Mouse (Mus musculus) brain, embryonic 18.5 days (tissue): ENCODE measurements around the gene Ppip5k1.
"Not testable (repeated sequence)": the region's sequence is repeated elsewhere in the genome, so short reads cannot be mapped to it uniquely, and the experiment has no call there.

Experiments used
- DNase-seq: peaks from one replicate; pipeline ENCODE4 v3.0.0-alpha.2; 2012; ENCODE audit warnings: low read depth, low spot score

Ppip5k1 gene

DNA sequence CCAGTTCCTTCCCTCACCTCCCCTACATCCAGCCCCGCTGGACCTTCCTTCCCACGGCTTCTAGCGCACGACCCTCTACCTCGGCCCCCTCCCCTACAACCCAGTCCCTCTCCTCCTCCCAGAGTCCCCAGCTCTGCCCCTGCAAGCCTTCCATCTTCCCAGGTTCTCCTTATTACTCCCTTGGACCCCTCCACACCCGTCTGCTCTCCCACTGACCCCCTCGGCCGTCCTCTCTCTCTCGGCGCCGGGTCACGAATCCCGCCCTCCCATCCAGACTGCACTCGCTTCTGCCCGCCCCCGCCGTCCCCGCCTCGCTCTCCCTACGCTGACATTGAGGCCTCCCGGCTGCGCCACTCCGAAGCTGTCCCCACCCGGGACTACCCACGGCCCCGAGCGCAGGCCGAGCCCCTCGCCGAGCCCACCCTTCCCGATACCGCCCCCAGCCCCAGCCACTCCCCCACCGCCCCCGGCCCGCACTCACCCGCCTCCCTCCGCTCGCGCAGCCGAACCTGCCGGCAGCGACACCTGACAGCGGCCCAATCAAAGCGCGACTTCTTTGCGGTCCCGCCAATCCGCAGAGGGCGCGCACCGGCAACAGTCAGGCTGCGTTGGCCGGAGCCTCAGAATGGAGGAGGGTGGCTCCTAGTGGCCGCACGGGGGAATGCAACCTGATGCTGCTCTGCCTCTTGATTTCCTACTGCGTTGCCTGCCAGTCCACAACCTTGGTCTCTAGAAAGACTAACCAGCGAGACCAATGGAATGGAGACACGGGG is at the start of gene Ppip5k1:
Ppip5k1 (minus strand) TSS at position 577 of the 773 bp plus-strand sequence.
- DNase-seq: peak; percentile 93

DNA sequence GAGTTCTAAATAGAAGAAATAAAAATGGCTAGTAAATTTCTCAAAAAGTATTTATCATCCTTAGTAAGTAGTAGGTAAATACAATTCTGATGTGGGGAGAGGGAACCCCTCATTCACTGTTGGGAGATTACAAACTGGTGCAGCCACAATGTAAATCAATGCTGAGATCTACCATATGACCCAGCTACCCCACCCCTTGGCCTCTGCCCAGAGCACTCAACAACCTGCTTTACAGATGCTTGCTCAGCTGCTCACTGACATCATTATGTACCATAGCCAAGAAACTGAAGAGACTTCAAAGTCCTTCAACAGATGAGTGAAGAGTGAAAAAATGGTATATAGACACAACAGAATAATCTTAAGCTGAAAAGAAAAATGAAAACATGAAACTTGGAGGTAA is 48.1 kb upstream of the Ppip5k1 start:
- no peak for DNase-seq

DNA sequence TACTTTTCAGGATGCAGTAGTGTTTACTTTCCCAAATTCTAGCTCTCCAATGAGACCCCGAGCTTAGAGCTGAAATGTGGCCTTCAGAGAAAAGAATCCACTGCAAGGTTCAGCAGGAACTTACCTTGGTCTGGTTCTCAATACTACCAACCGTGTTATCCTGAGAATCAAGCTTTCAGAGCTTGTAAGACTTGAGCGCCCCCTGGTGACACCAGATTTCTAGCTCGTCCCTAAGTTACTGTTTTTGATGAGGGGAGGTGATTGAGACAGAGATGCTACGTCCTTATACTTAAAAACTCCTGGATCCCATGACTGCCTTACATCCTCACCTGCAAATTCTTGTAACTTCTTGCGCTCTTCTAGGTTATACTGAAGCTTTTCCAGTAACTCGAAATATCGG is 41.4 kb upstream of the Ppip5k1 start:
- peak; percentile 51 for DNase-seq

GRCm38 (mm10) chr2:121386961-121387575 is 31.9 kb upstream of the Ppip5k1 start, which contains the start of gene Strc:
Gene Strc, minus strand, starts transcription at chr2:121387168.
- not testable (repeated sequence) for DNase-seq

DNA sequence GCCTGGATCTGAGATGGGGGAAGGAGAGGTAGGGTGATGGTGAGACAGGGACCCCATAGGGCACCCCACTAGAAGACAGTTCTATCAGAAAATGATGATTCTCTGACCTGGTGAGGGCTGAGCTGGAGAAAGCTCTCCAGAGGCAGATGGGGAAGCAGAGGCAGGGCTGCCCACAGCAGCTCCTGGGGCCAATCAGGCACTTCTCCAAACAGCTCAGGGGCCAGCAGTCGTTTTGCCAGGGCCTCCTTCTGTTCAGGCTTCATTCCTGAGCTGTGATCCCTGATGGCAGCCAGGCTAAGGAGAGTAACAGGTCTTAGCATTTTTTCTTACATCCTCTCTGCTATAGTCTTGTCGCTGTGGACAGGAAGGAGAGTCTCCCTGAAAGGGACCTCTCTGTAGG is 19.6 kb upstream of the Ppip5k1 start:
- DNase-seq: no peak

- DNase-seq: no peak
Measured at GRCm38 (mm10) chr2:121372266-121372665, 17.1 kb upstream of the Ppip5k1 start.

DNA sequence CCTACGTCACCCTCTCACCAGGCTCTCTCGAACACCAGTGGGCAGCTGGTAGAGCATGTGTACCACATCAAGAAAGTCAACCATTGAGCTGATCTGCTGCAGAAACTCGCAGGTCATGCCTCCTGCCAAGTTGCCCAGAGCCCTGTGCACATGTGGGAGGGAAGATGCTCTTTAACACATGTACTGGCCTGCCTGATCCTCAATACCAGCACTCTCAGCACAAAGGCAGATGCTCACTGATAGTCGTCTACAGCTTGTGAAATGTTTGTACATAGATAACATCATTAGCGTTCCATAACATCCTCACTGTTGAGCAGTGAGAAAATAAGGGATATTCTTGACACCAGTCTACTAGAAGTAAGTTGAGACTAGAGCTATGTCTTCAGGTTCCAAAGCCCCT is 15.7 kb upstream of the Ppip5k1 start:
- no peak for DNase-seq

DNA sequence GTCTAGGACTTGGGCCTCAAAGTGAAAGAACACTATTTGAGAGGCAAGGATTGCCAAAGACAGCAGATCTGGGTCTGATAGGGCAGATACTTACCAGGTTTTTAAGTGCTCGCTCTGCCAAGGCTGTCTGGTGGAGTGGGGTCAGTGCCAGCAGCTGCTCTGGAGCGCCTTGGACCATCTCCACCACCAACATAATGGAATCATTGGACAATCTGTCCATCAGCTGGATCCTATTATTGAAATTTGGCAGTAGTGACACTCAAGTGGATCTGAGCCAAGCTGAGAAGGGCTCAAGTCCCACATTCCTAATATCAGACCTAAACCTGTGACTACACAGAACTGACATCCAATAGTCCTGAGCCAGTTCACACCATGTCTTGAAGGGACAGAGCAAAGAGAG is 13.6 kb upstream of the Ppip5k1 start:
- DNase-seq: no peak

- no peak for DNase-seq
Measured at GRCm38 (mm10) chr2:121363656-121364055, 8.5 kb upstream of the Ppip5k1 start.

GRCm38 (mm10) chr2:121359461-121359860 is 4.3 kb upstream of the Ppip5k1 start:
- DNase-seq: no peak

- DNase-seq: peak; percentile 46
Measured at GRCm38 (mm10) chr2:121358381-121358780, 3.2 kb upstream of the Ppip5k1 start.

GRCm38 (mm10) chr2:121357961-121358360 is 2.8 kb upstream of the Ppip5k1 start:
- DNase-seq: no peak

- no peak for DNase-seq
Measured at GRCm38 (mm10) chr2:121357494-121357893, 2.3 kb upstream of the Ppip5k1 start, which contains the start of gene Ckmt1. Gene Ckmt1, plus strand, starts transcription at chr2:121357714.

GRCm38 (mm10) chr2:121354378-121354777 is 818 bp downstream of the Ppip5k1 start:
- DNase-seq: no peak

DNA sequence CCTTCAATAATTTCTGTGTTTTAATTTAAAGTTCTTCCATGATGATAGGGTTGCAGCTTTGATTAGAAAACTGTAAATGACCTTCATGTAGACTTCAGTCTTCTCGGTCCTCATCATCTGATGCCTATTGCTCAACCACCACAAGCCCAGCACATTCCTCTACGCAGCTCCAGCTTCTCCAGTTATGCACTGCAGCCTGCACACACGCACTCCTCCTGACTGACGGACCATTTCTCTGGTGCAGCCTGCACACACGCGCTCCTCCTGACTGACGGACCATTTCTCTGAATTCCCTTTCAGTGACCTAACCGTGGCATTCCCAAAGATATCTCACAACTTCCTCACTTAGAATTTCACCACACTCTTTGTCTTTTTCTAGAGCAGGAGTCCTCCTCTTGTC is 2.0 kb downstream of the Ppip5k1 start:
- no peak for DNase-seq

- no peak for DNase-seq
Measured at GRCm38 (mm10) chr2:121339057-121339456, 16.1 kb downstream of the Ppip5k1 start.

DNA sequence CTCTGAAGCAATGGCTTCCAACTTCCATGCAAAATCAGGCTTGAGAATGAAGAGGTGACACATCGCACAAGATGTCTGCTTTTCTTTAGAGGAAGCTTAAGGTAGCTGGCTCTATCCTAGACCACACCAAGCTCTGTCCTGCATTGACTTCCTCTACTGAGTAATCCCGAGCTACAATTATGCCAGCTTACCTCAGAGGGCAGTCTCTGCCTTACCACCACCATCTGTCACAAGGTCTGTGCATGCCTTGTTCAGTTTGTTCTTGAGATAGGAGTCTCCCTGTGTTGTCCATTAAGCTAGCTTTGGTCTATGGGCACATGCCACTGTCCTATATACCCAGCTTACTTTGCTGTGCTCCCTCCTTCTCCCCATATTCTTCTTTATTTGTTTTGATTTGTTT is 25.7 kb downstream of the Ppip5k1 start:
- no peak for DNase-seq

DNA sequence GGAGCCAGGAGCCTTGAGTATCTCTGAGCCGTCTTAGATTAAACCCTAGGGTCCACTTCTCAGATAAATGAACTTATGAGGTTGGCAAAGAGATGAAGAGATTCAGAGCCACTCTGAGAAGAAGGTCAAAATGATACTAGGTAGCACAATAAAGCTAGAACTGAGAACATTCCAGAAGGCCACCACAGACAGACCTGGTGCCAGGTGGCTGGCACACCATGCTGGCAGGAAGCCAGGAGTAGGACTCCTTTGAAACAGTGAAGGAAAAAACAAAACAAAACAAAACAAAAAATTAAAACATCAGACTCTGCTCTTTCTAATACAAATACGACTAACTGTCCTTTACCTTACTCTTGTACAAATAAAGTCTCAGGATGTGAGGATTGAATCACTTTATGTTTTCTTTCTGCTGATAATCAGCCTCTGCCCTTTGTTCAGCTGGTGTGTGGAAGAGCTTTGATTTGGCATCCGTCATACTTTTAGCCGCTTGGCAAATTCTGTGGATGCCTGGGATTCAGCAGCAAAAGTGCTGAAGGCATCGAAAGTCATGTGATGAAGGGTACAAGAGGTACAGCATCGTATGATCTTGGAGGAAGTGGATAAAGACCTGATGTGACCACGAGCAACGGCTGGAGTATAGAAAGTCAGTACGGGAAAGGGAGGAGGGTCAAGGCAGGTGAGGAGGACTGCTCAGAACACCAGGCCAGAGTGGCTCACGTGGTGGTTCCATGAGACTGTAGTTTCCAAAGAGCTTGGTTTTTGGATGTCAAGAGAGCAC is 31.3 kb downstream of the Ppip5k1 start:
- no peak for DNase-seq

DNA sequence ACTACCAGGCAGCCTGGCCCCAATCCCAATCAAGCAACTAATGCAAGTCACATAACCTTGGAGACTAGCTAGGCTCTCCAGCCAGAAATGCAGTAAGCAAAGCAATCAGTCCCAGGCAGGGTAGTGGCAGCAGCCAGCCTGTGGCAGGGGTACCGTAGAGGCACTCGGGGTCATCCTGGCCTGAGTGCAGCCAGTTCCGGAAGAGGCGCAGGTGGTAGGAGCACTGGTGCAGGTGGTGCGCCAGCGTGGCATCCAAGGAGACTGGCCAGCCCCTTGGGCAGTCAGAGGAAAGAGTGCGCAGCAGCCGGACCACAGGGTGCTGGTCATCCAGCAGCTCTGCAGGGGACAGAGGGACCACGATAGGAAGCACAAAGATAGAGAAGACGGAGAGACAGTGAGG is 32.2 kb downstream of the Ppip5k1 start:
- no peak for DNase-seq

DNA sequence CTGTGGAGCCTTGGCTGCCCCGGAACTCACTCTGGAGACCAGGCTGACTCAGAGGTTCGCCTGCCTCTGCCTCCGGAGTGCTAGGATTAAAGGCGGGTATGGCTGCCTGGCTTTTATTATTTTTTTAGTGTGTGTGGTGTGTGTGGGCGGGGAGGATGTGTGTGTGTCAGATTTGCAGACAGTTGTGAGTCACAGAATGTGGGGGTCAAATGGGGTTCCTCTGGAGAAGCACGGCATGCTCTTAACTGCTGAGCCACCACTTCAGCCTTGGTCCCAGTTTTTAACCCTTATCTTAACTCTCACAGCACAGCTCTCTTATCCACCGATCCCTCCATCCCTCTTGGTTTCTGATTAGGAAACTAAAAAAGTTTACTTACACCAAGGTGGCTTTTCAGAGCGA is 38.9 kb downstream of the Ppip5k1 start:
- no peak for DNase-seq

- no peak for DNase-seq
Measured at GRCm38 (mm10) chr2:121308997-121309416, 46.2 kb downstream of the Ppip5k1 start.

DNA sequence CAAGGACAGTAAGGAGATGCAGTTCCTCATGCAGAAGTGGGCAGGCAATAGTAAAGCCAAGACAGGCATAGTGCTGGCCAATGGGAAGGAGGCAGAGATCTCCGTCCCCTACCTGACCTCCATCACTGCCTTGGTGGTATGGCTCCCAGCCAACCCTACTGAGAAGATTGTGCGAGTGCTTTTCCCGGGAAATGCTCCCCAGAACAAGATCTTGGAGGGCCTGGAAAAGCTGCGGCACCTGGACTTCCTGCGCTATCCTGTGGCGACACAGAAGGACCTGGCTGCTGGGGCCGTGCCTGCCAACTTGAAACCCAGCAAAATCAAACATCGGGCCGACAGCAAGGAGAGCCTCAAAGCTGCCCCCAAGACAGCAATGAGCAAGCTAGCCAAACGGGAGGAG is 55.2 kb downstream of the Ppip5k1 start:
- no peak for DNase-seq
